Mouse (Mus musculus): ENCODE measurements around the gene Tap1.
"Not testable (repeated sequence)": the region's sequence is repeated elsewhere in the genome, so short reads cannot be mapped to it uniquely, and the experiment has no call there.

Tap1 gene

GRCm38 (mm10) chr17:34232021-34232420, 44.7 kb downstream of the Tap1 start:
- not testable (repeated sequence) for DNase-seq (ENCODE audit: low spot score in 2 of 2)

GRCm38 (mm10) chr17:34234926-34235325, 47.6 kb downstream of the Tap1 start:
- DNase-seq (ENCODE audit: low spot score in 2 of 2): peak; percentile 55 to 77

- DNase-seq (ENCODE audit: low spot score in 2 of 2): no peak
These were observed 49.3 kb downstream of the Tap1 start for GRCm38 (mm10) chr17:34236691-34237090.

GRCm38 (mm10) chr17:34237741-34238140, 50.4 kb downstream of the Tap1 start:
- DNase-seq (ENCODE audit: low spot score in 2 of 2): no peak

GRCm38 (mm10) chr17:34238706-34239105, 51.4 kb downstream of the Tap1 start, which contains the start of gene H2-Ob:
H2-Ob (plus strand) TSS chr17:34238903.
- DNase-seq (ENCODE audit: low spot score in 2 of 2): no peak

GRCm38 (mm10) chr17:34239601-34240041, 52.3 kb downstream of the Tap1 start:
- no peak for DNase-seq (ENCODE audit: low spot score in 2 of 2)

GRCm38 (mm10) chr17:34240366-34240765, 53.0 kb downstream of the Tap1 start:
- no peak for DNase-seq (ENCODE audit: low spot score in 2 of 2)

- DNase-seq (ENCODE audit: low spot score in 2 of 2): no peak
These were observed 53.6 kb downstream of the Tap1 start for GRCm38 (mm10) chr17:34240916-34241315.

GRCm38 (mm10) chr17:34244656-34245055, 57.3 kb downstream of the Tap1 start:
- no peak for DNase-seq (ENCODE audit: low spot score in 2 of 2)
